Mouse (Mus musculus) urinary bladder, postnatal 25 days (tissue): ENCODE results near the gene Epn3.

ENCODE experiments used
- DNase-seq: peaks from one replicate; pipeline ENCODE4 v3.0.0; 2022; ENCODE audit warnings: low spot score

Gene Epn3

GRCm38 (mm10) chr11:94499661-94500152, at the start of gene Epn3:
TSS of gene Epn3 (minus strand) at chr11:94499974.
- peak; percentile 63 for DNase-seq

- DNase-seq: peak; percentile 96
Observed at GRCm38 (mm10) chr11:94548888-94549690, 49.3 kb upstream of the Epn3 start, which contains the start of gene Rsad1. TSS of gene Rsad1 (minus strand) at chr11:94549255.

GRCm38 (mm10) chr11:94548041-94548784, 48.4 kb upstream of the Epn3 start:
- DNase-seq: peak; percentile 38

GRCm38 (mm10) chr11:94547271-94547670, 47.5 kb upstream of the Epn3 start:
- DNase-seq: no peak

- no peak for DNase-seq
Observed at GRCm38 (mm10) chr11:94546381-94546780, 46.6 kb upstream of the Epn3 start.

GRCm38 (mm10) chr11:94544422-94544821, 44.6 kb upstream of the Epn3 start:
- no peak for DNase-seq

- DNase-seq: peak; percentile 97
Observed at GRCm38 (mm10) chr11:94543932-94544331, 44.2 kb upstream of the Epn3 start.

- no peak for DNase-seq
Observed at GRCm38 (mm10) chr11:94543344-94543743, 43.6 kb upstream of the Epn3 start.

GRCm38 (mm10) chr11:94542400-94542799, 42.6 kb upstream of the Epn3 start:
- no peak for DNase-seq

- DNase-seq: no peak
Observed at GRCm38 (mm10) chr11:94539761-94540160, 40.0 kb upstream of the Epn3 start.

- peak; percentile 43 for DNase-seq
Observed at GRCm38 (mm10) chr11:94538733-94539292, 39.0 kb upstream of the Epn3 start.

GRCm38 (mm10) chr11:94533171-94533570, 33.4 kb upstream of the Epn3 start:
- no peak for DNase-seq

GRCm38 (mm10) chr11:94528879-94529278, 29.1 kb upstream of the Epn3 start:
- no peak for DNase-seq

- DNase-seq: no peak
Observed at GRCm38 (mm10) chr11:94526171-94526879, 26.6 kb upstream of the Epn3 start.

- DNase-seq: peak; percentile 40
Observed at GRCm38 (mm10) chr11:94521219-94521843, 21.6 kb upstream of the Epn3 start, which contains the start of gene Mycbpap. TSS of gene Mycbpap (minus strand) at chr11:94521742.

GRCm38 (mm10) chr11:94513452-94513851, 13.7 kb upstream of the Epn3 start:
- no peak for DNase-seq

- no peak for DNase-seq
Observed at GRCm38 (mm10) chr11:94508976-94509375, 9.2 kb upstream of the Epn3 start.

GRCm38 (mm10) chr11:94501482-94501881, 1.7 kb upstream of the Epn3 start:
- DNase-seq: no peak

- no peak for DNase-seq
Observed at GRCm38 (mm10) chr11:94500362-94500761, 588 bp upstream of the Epn3 start.

GRCm38 (mm10) chr11:94499035-94499434, 739 bp downstream of the Epn3 start:
- no peak for DNase-seq
